Mouse (Mus musculus) midbrain, postnatal 0 days (tissue): ENCODE measurements around the gene Tpra1. TPM values are rescaled to one million over a fixed set of nuclear protein-coding genes. Genes with fewer than 3 reads are reported as not detected.

Source experiments
- ATAC-seq: fragments of 200-750 bp; cut with Nextera tagmentation; 2 replicates; pipeline ENCODE4 v1.8.0; 2017; ENCODE audit warnings: moderate number of reproducible peaks, mild to moderate bottlenecking, moderate TSS enrichment, moderate library complexity; ENCODE audit not compliant: low FRiP score
- DNase-seq: peaks from one replicate; pipeline ENCODE4 v3.0.0-alpha.2; 2015; ENCODE audit warnings: low spot score
- H3K27ac ChIP-seq: fragments of 300-500 bp; sonication (generic); 2 replicates; pipeline ENCODE4 v1.5.1; 2014; ENCODE audit warnings: low read depth, mild to moderate bottlenecking, low read length, mixed read lengths
- H3K27me3 ChIP-seq: fragments of 300-500 bp; sonication (generic); 2 replicates; pipeline ENCODE4 v1.6.1; 2014; ENCODE audit warnings: low read length, control low read depth, mixed read lengths; ENCODE audit not compliant: insufficient read depth
- H3K36me3 ChIP-seq: fragments of 300-500 bp; sonication (generic); 2 replicates; pipeline ENCODE4 v1.6.1; 2014; ENCODE audit warnings: low read length, control low read depth, mixed read lengths; ENCODE audit not compliant: insufficient read depth
- H3K4me1 ChIP-seq: fragments of 300-500 bp; sonication (generic); 2 replicates; pipeline ENCODE4 v1.6.1; 2014; ENCODE audit warnings: mild to moderate bottlenecking, control low read depth, antibody characterized with exemption, low read length, mixed read lengths; ENCODE audit not compliant: insufficient read depth
- H3K4me2 ChIP-seq: fragments of 300-500 bp; sonication (generic); 2 replicates; pipeline ENCODE4 v1.6.1; 2014; ENCODE audit warnings: low read depth, mild to moderate bottlenecking, low read length, mixed read lengths; ENCODE audit not compliant: poor library complexity, severe bottlenecking
- H3K4me3 ChIP-seq: fragments of 300-500 bp; sonication (generic); 2 replicates; pipeline ENCODE4 v1.5.1; 2014; ENCODE audit warnings: low read depth, mild to moderate bottlenecking, low read length, moderate library complexity
- H3K9ac ChIP-seq: fragments of 300-500 bp; sonication (generic); replicated peaks from 2 replicates; pipeline ENCODE4 v1.6.1; 2014; ENCODE audit warnings: mild to moderate bottlenecking, low read length, moderate library complexity, mixed read lengths; ENCODE audit not compliant: poor library complexity, severe bottlenecking
- H3K9me3 ChIP-seq: fragments of 300-500 bp; sonication (generic); 2 replicates; pipeline ENCODE4 v1.6.1; 2016; ENCODE audit warnings: low read length, control low read depth
- CTCF ChIP-seq: IDR thresholded peaks from 2 replicates; pipeline ENCODE4 v1.5.1; 2016; ENCODE audit warnings: antibody characterized with exemption, mild to moderate bottlenecking
- WGBS: fragments of 180-500 bp; shearing (Covaris S2); extraction: QIAGEN DNeasy Blood & Tissue Kit; methylation state at CpG from one replicate; pipeline ENCODE4 v1.1.7; 2014; 5-methylcytosine and 5-hydroxymethylcytosine counted together
- polyA plus RNA-seq: library from polyadenylated mRNA; unstranded; fragments of >200 nt; fragmentation: Nextera tagmentation; extraction: Ambion mirVana; gene quantifications from 2 replicates; pipeline ENCODE4 v1.2.1, GENCODE M21; 2015
- total RNA-seq: library from RNA; depleted of rRNA; stranded (reverse); fragments of >200 nt; gene quantifications from 2 replicates; pipeline ENCODE4 v1.2.3, GENCODE M21; 2014

Tpra1 gene
- total and polyA plus RNA-seq, 2 experiments from 2014 or later: 52.7 to 69.7 TPM

- no peak for TF ChIP-seq CTCF
- Histone ChIP-seq H3K4me1 (no peaks in the 10 kb centered on the region), H3K9me3 (no peaks in the 10 kb centered on the region), H3K4me3 (no peak overlapping the region), H3K27ac (no peak overlapping the region), H3K9ac (no peak overlapping the region), H3K36me3 (peaks cover 22% of the 10 kb centered on the region), H3K27me3 (no peaks in the 10 kb centered on the region), H3K4me2 (no peak overlapping the region)
- 79% methylated on average over 5 of the region's 5 CpGs for WGBS
- ATAC-seq (no peak), DNase-seq (no peak)
Observed at GRCm38 (mm10) chr6:88914799-88915198, 12.7 kb downstream of the Tpra1 start.

GRCm38 (mm10) chr6:88915510-88915909 lies 13.5 kb downstream of the Tpra1 start:
- no peaks in the 10 kb centered on the region for H3K27me3 ChIP-seq
- H3K9me3 ChIP-seq: no peaks in the 10 kb centered on the region
- H3K4me3 ChIP-seq: no peak overlapping the region
- peaks cover 20% of the 10 kb centered on the region for H3K36me3 ChIP-seq
- H3K4me2 ChIP-seq: no peak overlapping the region
- TF ChIP-seq CTCF: no peak
- H3K27ac ChIP-seq: no peak overlapping the region
- WGBS: 62% methylated on average over 4 of the region's 4 CpGs
- peak; percentile 70 for DNase-seq
- H3K4me1 ChIP-seq: no peaks in the 10 kb centered on the region
- no peak; the same call in 1 of the 2 replicates for ATAC-seq
- H3K9ac ChIP-seq: no peak overlapping the region

GRCm38 (mm10) chr6:88916153-88916552 lies 14.1 kb downstream of the Tpra1 start:
- H3K4me1 ChIP-seq: no peaks in the 10 kb centered on the region
- peak; percentile 74 for DNase-seq
- TF ChIP-seq CTCF: peak; percentile 87
- WGBS: 77% methylated on average over 1 of the region's 1 CpGs
- H3K36me3 ChIP-seq: peaks cover 14% of the 10 kb centered on the region
- no peak overlapping the region for H3K9ac ChIP-seq
- no peaks in the 10 kb centered on the region for H3K27me3 ChIP-seq
- H3K9me3 ChIP-seq: no peaks in the 10 kb centered on the region
- no peak; the same call in 1 of the 2 replicates for ATAC-seq
- no peak overlapping the region for H3K4me3 ChIP-seq
- no peak overlapping the region for H3K4me2 ChIP-seq
- no peak overlapping the region for H3K27ac ChIP-seq

GRCm38 (mm10) chr6:88918802-88919201 lies 16.8 kb downstream of the Tpra1 start:
- no peaks in the 10 kb centered on the region for H3K9me3 ChIP-seq
- WGBS: 82% methylated on average over 8 of the region's 8 CpGs
- DNase-seq (no peak), ATAC-seq (no peak)
- no peak overlapping the region for H3K4me3 ChIP-seq
- no peak overlapping the region for H3K9ac ChIP-seq
- H3K27ac ChIP-seq: no peak overlapping the region
- no peaks in the 10 kb centered on the region for H3K4me1 ChIP-seq
- no peaks in the 10 kb centered on the region for H3K36me3 ChIP-seq
- no peak overlapping the region for H3K4me2 ChIP-seq
- no peaks in the 10 kb centered on the region for H3K27me3 ChIP-seq
- TF ChIP-seq CTCF: no peak

GRCm38 (mm10) chr6:88924502-88925275 lies 22.6 kb downstream of the Tpra1 start:
- Histone ChIP-seq H3K27ac (no peak overlapping the region; the same call in 1 of the 2 replicates), H3K9ac (0 out of 2 replicates have a peak overlapping the region, but pooled peaks have one; percentile 8), H3K4me3 (no peak overlapping the region), H3K27me3 (no peaks in the 10 kb centered on the region), H3K4me1 (peaks cover 9% of the 10 kb centered on the region; the same call in 1 of the 2 replicates), H3K36me3 (no peaks in the 10 kb centered on the region), H3K4me2 (no peak overlapping the region), H3K9me3 (no peaks in the 10 kb centered on the region)
- no peak for ATAC-seq
- no peak for TF ChIP-seq CTCF
- 7% methylated on average over 5 of the region's 5 CpGs for WGBS
- peak; percentile 76 for DNase-seq

- no peak overlapping the region for H3K4me2 ChIP-seq
- H3K4me3 ChIP-seq: no peak overlapping the region
- H3K9ac ChIP-seq: 0 out of 2 replicates have a peak overlapping the region, but pooled peaks have one; percentile 20
- DNase-seq: no peak
- no peaks in the 10 kb centered on the region for H3K36me3 ChIP-seq
- H3K27me3 ChIP-seq: no peaks in the 10 kb centered on the region
- peak overlapping the region; percentile 47; the same call in 1 of the 2 replicates for H3K27ac ChIP-seq
- TF ChIP-seq CTCF: no peak
- peaks cover 12% of the 10 kb centered on the region; the same call in 1 of the 2 replicates for H3K4me1 ChIP-seq
- no peak for ATAC-seq
- H3K9me3 ChIP-seq: no peaks in the 10 kb centered on the region
- WGBS: 15% methylated on average over 4 of the region's 4 CpGs
Observed at GRCm38 (mm10) chr6:88925640-88926205, 23.7 kb downstream of the Tpra1 start.
